Mouse (Mus musculus): Measurements from ENCODE around the gene Tmem239. TPM values are rescaled to one million over a fixed set of nuclear protein-coding genes. Genes with fewer than 3 reads are reported as not detected.

Tmem239 gene
- not detected in 2 replicates for total RNA-seq (2023)

DNA sequence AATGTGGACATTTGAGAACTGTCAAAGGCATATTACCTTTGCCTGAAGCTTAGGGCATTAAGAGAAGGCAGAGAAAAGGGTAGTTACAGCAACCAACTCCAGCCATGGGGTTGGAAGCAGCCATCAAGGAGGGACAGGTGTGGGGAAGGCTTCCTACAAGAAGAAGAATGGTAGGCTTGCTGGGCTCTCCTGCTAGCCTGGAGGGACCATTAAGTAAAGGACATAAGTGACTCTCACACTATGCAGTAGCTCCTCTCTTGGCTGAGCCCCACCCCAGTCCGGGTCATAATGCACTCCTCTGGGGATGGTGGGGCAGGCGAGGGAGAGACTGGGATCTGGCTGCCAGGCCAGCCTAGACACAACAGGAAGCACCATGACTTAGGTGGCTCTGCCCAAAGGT is at the start of gene Tmem239:
TSS of gene Tmem239 (plus strand) at position 301 of the 400 bp plus-strand sequence.

DNA sequence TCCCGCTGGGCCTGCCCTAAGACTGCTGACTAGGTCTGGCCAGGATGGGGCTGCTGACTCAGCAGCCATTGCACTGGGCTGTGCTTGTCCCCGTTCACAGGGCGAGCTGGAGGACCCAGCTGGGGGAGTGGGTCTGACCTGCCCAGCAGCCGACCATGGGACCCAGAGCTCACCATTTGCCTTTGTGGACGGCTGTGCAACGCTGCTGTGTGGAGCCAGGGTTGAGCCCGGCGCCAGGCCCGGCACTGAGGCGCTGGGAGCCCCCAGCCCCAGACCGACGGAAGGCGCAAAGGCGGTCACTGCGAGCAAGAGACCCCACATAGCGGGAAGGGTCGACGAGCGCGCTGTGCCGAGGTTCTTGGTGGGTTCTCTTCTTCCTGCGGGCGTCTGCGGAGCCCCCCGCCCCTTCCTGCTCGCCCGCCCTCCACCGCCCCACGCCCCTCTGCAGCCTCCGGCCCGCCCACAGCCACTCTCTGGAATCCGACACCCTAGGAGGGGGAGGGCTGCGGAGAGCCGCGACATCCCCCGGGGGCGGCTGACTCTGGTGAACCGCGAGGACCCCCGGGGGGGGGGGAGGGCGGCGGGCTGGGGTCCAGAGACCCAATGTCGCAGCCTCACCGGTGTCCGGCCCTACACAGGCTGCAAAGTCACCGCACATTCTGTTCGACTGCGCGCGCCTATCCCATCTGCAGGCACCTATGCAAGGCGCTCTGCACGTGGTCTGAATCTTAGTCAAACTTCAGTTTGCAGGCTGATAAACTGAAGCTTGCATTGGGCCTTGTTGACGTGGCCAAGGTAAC is 8.9 kb upstream of the Tmem239 start, which contains the start of gene Cpxm1:
TSS of gene Cpxm1 (minus strand) at position 389 of the 800 bp plus-strand sequence.

DNA sequence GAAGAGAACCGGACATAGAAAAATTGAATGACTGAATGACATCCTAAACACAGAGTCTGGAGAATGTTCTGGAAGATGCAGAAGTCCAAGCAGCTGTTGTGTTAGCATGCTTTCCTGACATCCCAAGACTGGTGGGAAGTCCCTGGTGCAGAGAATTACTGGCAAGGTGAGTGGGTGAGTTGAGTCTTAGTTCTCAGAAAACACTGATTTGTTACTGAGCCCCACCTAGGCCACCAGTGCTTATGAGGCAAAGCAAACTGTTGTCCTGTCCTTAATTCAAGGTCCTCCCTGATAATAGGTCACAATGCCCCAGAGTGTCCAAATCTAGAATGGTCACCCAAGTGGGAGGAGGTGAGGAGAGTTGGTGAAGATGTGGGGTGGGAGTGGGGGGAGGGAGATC is 1.3 kb upstream of the Tmem239 start, which contains the start of the genes Gm28372 and 1700020A23Rik:
TSS of gene Gm28372 (plus strand) at position 301 of the 400 bp plus-strand sequence.
TSS of gene 1700020A23Rik (plus strand) at position 321 of the 400 bp plus-strand sequence.

DNA sequence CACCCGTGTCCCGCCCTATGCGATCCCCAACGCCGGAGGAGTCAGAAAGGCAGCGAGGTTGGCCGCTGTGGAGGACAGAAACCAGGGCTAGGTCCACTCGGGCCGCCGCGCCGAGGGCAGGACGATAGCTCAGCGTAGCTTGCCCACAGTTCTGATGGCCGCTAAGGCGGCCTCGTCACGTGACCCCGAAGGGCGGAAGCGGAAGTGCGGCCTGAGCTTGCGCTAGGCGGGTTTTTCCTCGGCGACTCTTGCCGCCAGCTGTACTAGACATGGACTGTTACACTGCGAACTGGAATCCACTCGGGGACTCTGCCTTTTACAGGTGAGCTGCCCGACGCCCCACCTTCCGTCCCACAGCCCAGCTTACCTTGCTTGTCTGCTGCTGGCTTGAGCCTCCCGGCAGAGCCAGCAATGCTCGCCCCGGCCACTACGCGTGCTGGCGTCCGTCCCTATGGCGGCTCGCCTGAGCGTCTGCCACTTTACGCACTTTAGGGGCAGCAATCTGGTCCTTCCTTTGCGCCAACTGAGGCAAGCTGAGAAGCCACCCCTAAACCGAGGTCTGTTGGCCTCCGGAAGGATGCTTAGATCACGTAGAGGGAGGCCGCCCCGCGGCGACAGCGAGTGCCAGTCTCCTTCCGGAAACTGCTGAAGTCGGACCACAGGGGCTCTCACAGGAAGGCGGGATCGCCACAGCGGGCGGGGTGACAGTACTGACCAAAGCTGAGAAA is 18.0 kb downstream of the Tmem239 start, which contains the start of the genes Vps16 and Pced1a:
TSS of gene Vps16 (plus strand) at position 214 of the 728 bp plus-strand sequence.
TSS of gene Pced1a (minus strand) at position 576 of the 728 bp plus-strand sequence.

DNA sequence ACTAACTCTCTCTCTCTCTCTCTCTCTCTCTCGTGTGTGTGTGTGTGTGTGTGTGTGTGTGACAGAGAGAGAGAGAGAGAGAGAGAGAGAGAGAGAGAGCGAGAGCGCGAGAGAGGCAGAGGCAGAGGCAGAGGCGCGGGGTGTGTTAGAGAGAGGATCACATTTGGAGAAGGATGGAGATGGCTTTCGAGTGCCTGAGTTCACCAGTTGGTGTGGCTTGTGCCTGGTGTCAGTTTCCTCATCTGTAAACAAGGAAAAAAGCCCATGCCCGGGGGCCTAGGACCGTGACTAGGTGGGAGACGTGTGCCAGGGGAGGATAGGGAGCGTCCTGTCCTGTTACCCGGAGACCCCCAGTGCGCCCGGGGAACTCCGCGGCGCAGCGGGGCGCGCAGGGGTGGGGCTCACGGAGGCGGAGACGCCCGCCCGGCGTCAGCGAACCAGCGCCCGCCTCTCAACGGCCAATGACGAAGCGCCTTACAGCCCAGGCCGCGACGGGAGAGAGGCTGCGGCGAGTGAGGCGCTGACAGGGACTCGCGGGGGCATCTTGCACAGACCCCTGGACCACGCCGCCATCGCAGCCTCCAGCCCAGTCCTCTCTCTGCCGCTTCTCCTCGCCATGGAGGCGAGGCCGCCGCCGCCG is 43.6 kb downstream of the Tmem239 start, which contains the start of gene Ptpra:
TSS of gene Ptpra (plus strand) at position 485 of the 640 bp plus-strand sequence.

Other genes with a start within 250 kb of the Tmem239 start
- 116 and 127 TPM in 2 replicates for gene Snrpb, start 227.1 kb upstream of the Tmem239 start, total RNA-seq (2023)
- gene Tmc2, start 211.3 kb upstream of the Tmem239 start, total RNA-seq (2023): not detected in 2 replicates
- 52.8 and 95.3 TPM in 2 replicates for gene Nop56, start 132.0 kb upstream of the Tmem239 start, total RNA-seq (2023)
- gene Idh3b, start 121.9 kb upstream of the Tmem239 start, total RNA-seq (2023): 38.7 and 50.2 TPM in 2 replicates
- gene Ebf4, start 111.3 kb upstream of the Tmem239 start, total RNA-seq (2023): not detected in 2 replicates
- gene Cpxm1, start 8.9 kb upstream of the Tmem239 start, total RNA-seq (2023): 0.25 and 0.66 TPM in 2 replicates
- not detected in 2 replicates for gene Gm28372, start 1.2 kb upstream of the Tmem239 start, total RNA-seq (2023)
- gene 1700020A23Rik, start 1.2 kb upstream of the Tmem239 start, total RNA-seq (2023): not detected in 2 replicates
- gene Vps16, start 17.9 kb downstream of the Tmem239 start, total RNA-seq (2023): 53.6 and 89.6 TPM in 2 replicates
- gene Pced1a, start 18.2 kb downstream of the Tmem239 start, total RNA-seq (2023): 14.1 and 17.0 TPM in 2 replicates
- 66.3 and 68.3 TPM in 2 replicates for gene Ptpra, start 43.8 kb downstream of the Tmem239 start, total RNA-seq (2023)
- 25.8 and 25.9 TPM in 2 replicates for gene Mrps26, start 157.3 kb downstream of the Tmem239 start, total RNA-seq (2023)
- gene Oxt, start 169.7 kb downstream of the Tmem239 start, total RNA-seq (2023): not detected in 2 replicates
- not detected in 2 replicates for gene Avp, start 176.1 kb downstream of the Tmem239 start, total RNA-seq (2023)
- gene Fastkd5, start 223.5 kb downstream of the Tmem239 start, total RNA-seq (2023): 2.1 and 2.4 TPM in 2 replicates
- gene Ubox5, start 223.6 kb downstream of the Tmem239 start, total RNA-seq (2023): 1.6 and 1.9 TPM in 2 replicates
- gene Lzts3, start 236.3 kb downstream of the Tmem239 start, total RNA-seq (2023): 0.82 and 1.3 TPM in 2 replicates